Mouse (Mus musculus): ENCODE data around the gene Agbl1. TPM values are rescaled to one million over a fixed set of nuclear protein-coding genes. Genes with fewer than 3 reads are reported as not detected.
A peak's percentile ranks its signal among the peaks of the same experiment; 100 is the strongest.
"Not testable (repeated sequence)": the region's sequence is repeated elsewhere in the genome, so short reads cannot be mapped to it uniquely, and the experiment has no call there.

Gene Agbl1
- not detected for polyA plus RNA-seq (2017; shearing (Covaris generic))

GRCm38 (mm10) chr7:76229311-76229937 is at the start of gene Agbl1:
Gene Agbl1, plus strand, starts transcription at chr7:76229887.
- no peak for ATAC-seq

- ATAC-seq, result peak; percentile 64
These were observed 44.6 kb upstream of the Agbl1 start for GRCm38 (mm10) chr7:76185005-76185658.

GRCm38 (mm10) chr7:76185681-76186121 is 44.0 kb upstream of the Agbl1 start:
- ATAC-seq, result peak; percentile 57

GRCm38 (mm10) chr7:76218546-76218945 is 11.1 kb upstream of the Agbl1 start:
- ATAC-seq, result no peak

GRCm38 (mm10) chr7:76219797-76220469 is 9.8 kb upstream of the Agbl1 start:
- no peak for ATAC-seq

- ATAC-seq, result no peak
These were observed 7.0 kb upstream of the Agbl1 start for GRCm38 (mm10) chr7:76222691-76223090.

GRCm38 (mm10) chr7:76228881-76229280 is 806 bp upstream of the Agbl1 start:
- peak; percentile 88 for ATAC-seq

- ATAC-seq, result no peak
These were observed 4.6 kb downstream of the Agbl1 start for GRCm38 (mm10) chr7:76234321-76234720.

- ATAC-seq, result peak; percentile 78
These were observed 7.8 kb downstream of the Agbl1 start for GRCm38 (mm10) chr7:76237497-76237896.

- not testable (repeated sequence) for ATAC-seq
These were observed 15.2 kb downstream of the Agbl1 start for GRCm38 (mm10) chr7:76244839-76245238.

- ATAC-seq, result no peak
These were observed 45.4 kb downstream of the Agbl1 start for GRCm38 (mm10) chr7:76275061-76275460.

GRCm38 (mm10) chr7:76282831-76283230 is 53.1 kb downstream of the Agbl1 start:
- ATAC-seq, result peak; percentile 34

GRCm38 (mm10) chr7:76287531-76287930 is 57.8 kb downstream of the Agbl1 start:
- ATAC-seq, result no peak

GRCm38 (mm10) chr7:76321866-76322553 is 92.3 kb downstream of the Agbl1 start:
- no peak for ATAC-seq

GRCm38 (mm10) chr7:76326091-76326490 is 96.4 kb downstream of the Agbl1 start:
- ATAC-seq, result no peak

GRCm38 (mm10) chr7:76339308-76339707 is 109.6 kb downstream of the Agbl1 start:
- ATAC-seq, result no peak

- ATAC-seq, result no peak
These were observed 111.9 kb downstream of the Agbl1 start for GRCm38 (mm10) chr7:76341601-76342000.

- no peak for ATAC-seq
These were observed 123.8 kb downstream of the Agbl1 start for GRCm38 (mm10) chr7:76353469-76353868.

GRCm38 (mm10) chr7:76354510-76354909 is 124.8 kb downstream of the Agbl1 start:
- peak; percentile 62 for ATAC-seq

- ATAC-seq, result no peak
These were observed 141.6 kb downstream of the Agbl1 start for GRCm38 (mm10) chr7:76371269-76371668.

GRCm38 (mm10) chr7:76379493-76379892 is 149.8 kb downstream of the Agbl1 start:
- ATAC-seq, result no peak

GRCm38 (mm10) chr7:76381986-76382385 is 152.3 kb downstream of the Agbl1 start:
- no peak for ATAC-seq

- no peak for ATAC-seq
These were observed 159.6 kb downstream of the Agbl1 start for GRCm38 (mm10) chr7:76389240-76389639.
